In genomic region chr7:92637021-92637625, GRCm38 (mm10) we compare ENCODE assay signal across 7 mouse cellular contexts. TPM values are rescaled to one million over a fixed set of nuclear protein-coding genes. Genes with fewer than 3 reads are reported as not detected.
DNase-seq lines count a peak whose midpoint lies in the region; ATAC-seq lines count a peak whose summit lies in the region.

Gene Ankrd42 (minus strand): TSS chr7:92637142.

- under 1% methylated on average over 44 of the region's 44 CpGs for WGBS in embryonic facial prominence, embryonic 11.5 days
- WGBS in limb, embryonic 10.5 days = under 1% methylated on average over 44 of the region's 44 CpGs
- 0% methylated on average over 44 of the region's 44 CpGs for WGBS in midbrain, embryonic 13.5 days

- no peaks in the 10 kb centered on the region for H3K9me3 ChIP-seq in embryonic facial prominence, embryonic 11.5 days (replicated peaks; ENCODE audit: control insufficient read depth, low read length)
- no peaks in the 10 kb centered on the region for H3K9me3 ChIP-seq in limb, embryonic 10.5 days (replicated peaks)
- H3K9me3 ChIP-seq in midbrain, embryonic 13.5 days = no peaks in the 10 kb centered on the region

- no peaks in the 10 kb centered on the region for H3K27me3 ChIP-seq in embryonic facial prominence, embryonic 11.5 days (ENCODE audit: control insufficient read depth, insufficient read depth, low read length)
- no peaks in the 10 kb centered on the region for H3K27me3 ChIP-seq in limb, embryonic 10.5 days (ENCODE audit: low read depth, poor library complexity, severe bottlenecking)
- H3K27me3 ChIP-seq in midbrain, embryonic 13.5 days = no peaks in the 10 kb centered on the region

- DNase-seq in adrenal gland, postnatal 14 days = peak; percentile 95
- DNase-seq in embryonic facial prominence, embryonic 11.5 days (ENCODE audit: low spot score) = peak; percentile 96
- DNase-seq in kidney, adult 11 months = peak; percentile 90
- peak; percentile 94 for DNase-seq in limb, embryonic 10.5 days (ENCODE audit: low spot score)
- peak; percentile 85 for DNase-seq in spleen, adult 12 weeks (ENCODE audit: low spot score)

- H3K36me3 ChIP-seq in embryonic facial prominence, embryonic 11.5 days (replicated peaks; ENCODE audit: control insufficient read depth, insufficient read depth, low read depth, low read length) = no peaks in the 10 kb centered on the region
- H3K36me3 ChIP-seq in limb, embryonic 10.5 days = peaks cover 34% of the 10 kb centered on the region
- peaks cover 15% of the 10 kb centered on the region for H3K36me3 ChIP-seq in midbrain, embryonic 13.5 days

- peak within 1 kb of the TSS; percentile 71 for H3K4me2 ChIP-seq in embryonic facial prominence, embryonic 11.5 days (ENCODE audit: low read depth, low read length)
- peak within 1 kb of the TSS; percentile 98 for H3K4me2 ChIP-seq in midbrain, embryonic 13.5 days (replicated peaks)

- H3K27ac ChIP-seq in embryonic facial prominence, embryonic 11.5 days (replicated peaks; ENCODE audit: low read depth, low read length) = peak within 1 kb of the TSS; percentile 35; the same call in 1 of the 2 replicates
- peak within 1 kb of the TSS; percentile 84 for H3K27ac ChIP-seq in limb, embryonic 10.5 days
- H3K27ac ChIP-seq in midbrain, embryonic 13.5 days = peak within 1 kb of the TSS; percentile 83

- H3K4me3 ChIP-seq in embryonic facial prominence, embryonic 11.5 days (ENCODE audit: low read depth, low read length) = peak within 1 kb of the TSS; percentile 84
- peak within 1 kb of the TSS; percentile 86 for H3K4me3 ChIP-seq in limb, embryonic 10.5 days
- peak within 1 kb of the TSS; percentile 95 for H3K4me3 ChIP-seq in midbrain, embryonic 13.5 days (replicated peaks)

- H3K9ac ChIP-seq in embryonic facial prominence, embryonic 11.5 days (replicated peaks; ENCODE audit: low read length) = peak within 1 kb of the TSS; percentile 72
- H3K9ac ChIP-seq in midbrain, embryonic 13.5 days (replicated peaks) = peak within 1 kb of the TSS; percentile 90

- no peaks in the 10 kb centered on the region; the same call in 1 of the 2 replicates for H3K4me1 ChIP-seq in embryonic facial prominence, embryonic 11.5 days (ENCODE audit: control insufficient read depth, insufficient read depth, low read length)
- peaks cover 13% of the 10 kb centered on the region for H3K4me1 ChIP-seq in limb, embryonic 10.5 days
- H3K4me1 ChIP-seq in midbrain, embryonic 13.5 days (replicated peaks) = peaks cover 23% of the 10 kb centered on the region

- ATAC-seq in embryonic facial prominence, embryonic 11.5 days (replicated peaks; ENCODE audit: insufficient number of reproducible peaks, low FRiP score, low TSS enrichment, low read depth) = peak; percentile 97
- ATAC-seq in granulocyte monocyte progenitor cell, adult 5-6 weeks (replicated peaks; ENCODE audit: poor library complexity, severe bottlenecking) = peak; percentile 91
- ATAC-seq in midbrain, embryonic 13.5 days = peak; percentile 98

RNA-seq across cellular contexts. Expression of gene Ankrd42, which starts in this region (rescaled TPM):
- 6.2 and 7.0 TPM in 2 replicates for total RNA-seq in adrenal gland, postnatal 14 days (2021)
- polyA plus RNA-seq in embryonic facial prominence, embryonic 11.5 days (2014; fragmentation: Nextera tagmentation; extraction: Ambion mirVana) = 6.9 and 8.8 TPM in 2 replicates
- not detected in 2 replicates for total RNA-seq in granulocyte monocyte progenitor cell, adult 5-6 weeks (2014; fragmentation: Nextera tagmentation)
- total RNA-seq in granulocyte monocyte progenitor cell, adult 5-6 weeks (2017) = 0.65 TPM in 1 of 2 replicates, not detected in the other
- polyA plus RNA-seq in limb, embryonic 10.5 days (2016; fragmentation: Nextera tagmentation; extraction: Ambion mirVana) = 6.4 and 10.3 TPM in 2 replicates
- polyA plus RNA-seq in midbrain, embryonic 13.5 days (2015; fragmentation: Nextera tagmentation; extraction: Ambion mirVana) = 17.9 and 20.3 TPM in 2 replicates

Comparison
In these comparisons a context has a peak if more than half of its experiments do, and no peak if none do; other contexts are left out.
1. Peak in every context shown above with its lines: DNase-seq, ATAC-seq, H3K4me3 ChIP-seq and H3K27ac ChIP-seq.
2. Peak in ATAC-seq in granulocyte monocyte progenitor cell, adult 5-6 weeks; RNA of the gene not detected or under 1 TPM.